Mouse (Mus musculus): ENCODE data around the gene Adar.

Adar gene

DNA sequence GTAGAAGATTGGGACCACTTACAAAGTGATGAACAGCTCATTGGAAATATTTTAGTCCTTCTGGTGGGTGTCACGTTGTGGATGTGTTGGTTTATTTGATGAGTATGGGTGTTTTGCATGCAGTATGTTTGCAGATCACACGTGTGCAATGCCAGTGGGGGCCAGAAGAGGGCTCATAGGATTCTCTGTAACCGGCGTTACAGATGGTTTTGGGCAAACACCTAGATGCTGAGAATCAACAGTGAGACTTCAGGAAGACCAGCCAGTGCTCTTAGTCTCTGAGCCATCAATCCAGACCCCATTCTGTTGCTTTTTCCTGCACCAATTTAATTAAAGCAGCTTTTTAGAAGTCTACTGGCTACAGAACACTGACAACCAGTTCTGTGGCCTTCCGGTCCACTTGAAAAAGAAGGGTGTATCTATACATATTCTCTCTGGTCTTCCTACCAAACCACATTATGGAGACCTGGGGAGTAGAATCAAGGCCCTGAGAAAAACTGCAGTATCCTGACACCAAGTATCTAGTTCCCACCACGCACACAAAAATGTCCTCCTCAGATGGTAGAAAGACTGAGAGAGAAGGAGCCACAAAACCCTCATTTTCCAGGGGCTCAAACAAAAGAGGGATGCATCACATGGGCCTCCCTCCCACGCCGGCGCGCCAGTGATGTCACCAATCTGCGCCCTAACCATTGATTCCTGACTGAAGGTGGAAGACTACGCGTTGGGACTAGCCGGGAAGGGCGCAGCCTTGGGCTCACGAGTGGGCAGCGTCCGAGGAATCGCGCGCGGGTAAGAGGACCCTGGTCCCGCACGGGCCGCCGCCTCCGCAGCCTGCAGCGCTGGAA lies at the start of gene Adar:
Adar (plus strand) TSS at position 664 of the 848 bp plus-strand sequence.
- CTCF ChIA-PET, result no interaction called here

DNA sequence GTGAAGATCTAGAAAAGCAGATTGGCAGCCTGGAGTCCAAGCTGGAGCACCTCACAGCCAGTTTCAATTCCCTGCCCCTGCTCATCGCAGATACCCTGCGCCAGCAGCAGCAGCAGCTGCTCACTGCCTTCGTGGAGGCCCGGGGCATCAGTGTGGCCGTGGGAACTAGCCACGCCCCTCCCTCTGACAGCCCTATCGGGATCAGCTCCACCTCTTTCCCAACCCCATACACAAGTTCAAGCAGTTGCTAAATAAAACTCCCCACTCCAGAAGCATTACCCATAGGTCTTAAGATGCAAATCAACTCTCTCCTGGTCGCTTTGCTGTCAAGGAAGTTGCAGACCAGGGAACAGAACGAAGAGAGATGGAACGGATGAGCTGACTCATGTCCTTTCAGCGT lies 47.7 kb upstream of the Adar start:
- CTCF ChIA-PET, result no interaction called here

DNA sequence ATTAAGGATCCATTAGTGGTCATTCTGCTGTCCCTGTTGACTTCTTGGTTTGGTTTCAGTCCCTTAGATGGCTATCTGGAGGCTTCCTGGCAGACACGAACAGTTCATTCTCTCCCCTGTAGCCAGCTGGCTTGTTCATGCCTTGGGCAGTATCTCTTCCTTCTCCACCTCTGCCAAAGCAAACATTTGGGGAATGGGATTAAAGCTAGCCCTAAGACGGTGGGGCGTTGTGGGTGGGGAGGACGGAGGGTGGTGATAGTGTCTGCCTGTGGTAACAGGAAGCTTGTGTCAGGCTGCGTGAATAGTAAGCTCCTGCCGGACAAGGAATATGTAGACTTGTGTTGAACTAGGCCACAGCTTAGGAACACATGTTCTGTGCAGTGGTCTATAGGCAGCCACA lies 43.5 kb upstream of the Adar start:
- CTCF ChIA-PET, result interaction anchor here (0.6 kb wide), 2 partner anchors 16 to 101 kb away, joined by 3 to 4 read pairs; no protein-coding TSS in a partner anchor

DNA sequence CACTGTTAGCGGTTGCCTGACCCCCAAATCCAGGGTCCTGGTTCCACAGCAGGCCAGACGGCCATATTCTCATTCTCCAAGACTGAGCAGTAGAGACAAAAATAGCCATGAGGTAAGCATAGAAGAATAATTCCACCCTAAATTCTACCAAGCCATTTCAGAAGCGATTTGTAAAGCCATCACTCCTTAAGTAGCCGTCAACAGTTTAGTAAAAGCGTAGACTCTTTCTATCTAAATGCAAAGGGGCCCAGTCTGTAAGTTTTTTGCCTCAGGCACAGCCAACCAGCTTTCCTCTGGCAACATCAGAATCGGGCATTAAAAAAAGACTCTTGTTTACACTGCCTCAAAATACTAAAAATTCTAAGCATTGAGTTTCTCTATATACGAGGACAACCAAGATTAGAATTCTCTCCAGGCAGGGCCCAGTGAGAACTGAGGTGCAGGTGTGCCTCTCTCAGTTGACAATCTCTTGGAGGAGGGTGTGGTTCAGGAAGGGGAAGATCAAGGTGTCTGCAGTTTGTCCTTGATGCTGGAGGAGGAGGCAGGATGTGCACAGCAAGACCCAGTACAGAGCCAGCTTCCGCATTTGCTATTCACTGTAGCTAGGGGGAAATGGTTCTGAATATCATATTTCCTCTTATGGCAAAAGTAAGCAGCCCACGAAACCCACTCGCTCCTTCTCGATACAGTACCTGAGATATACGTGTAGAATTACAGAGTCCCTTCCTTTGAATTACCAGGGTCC lies 42.1 kb upstream of the Adar start:
- CTCF ChIA-PET, result no interaction called here

DNA sequence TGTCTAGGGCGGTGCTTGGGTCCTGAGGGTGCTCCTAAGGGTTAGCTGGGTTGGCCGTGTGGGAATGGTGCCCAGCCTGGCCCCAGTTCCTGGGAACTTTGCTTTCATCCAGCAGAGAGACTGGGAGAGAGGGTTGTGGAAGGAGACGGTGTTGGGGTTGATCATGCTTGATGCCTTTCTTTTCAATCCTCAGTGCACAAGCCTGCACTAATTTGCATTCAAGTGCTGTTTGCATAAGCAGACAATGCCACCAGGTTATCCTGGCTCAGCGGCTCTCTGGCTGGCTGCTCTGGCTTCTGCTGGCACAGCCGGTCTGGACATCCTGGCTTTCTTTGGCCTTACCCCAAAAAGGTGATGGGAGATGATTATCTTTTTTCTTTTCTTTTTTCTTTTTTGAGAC lies 37.2 kb upstream of the Adar start:
- CTCF ChIA-PET, result no interaction called here

DNA sequence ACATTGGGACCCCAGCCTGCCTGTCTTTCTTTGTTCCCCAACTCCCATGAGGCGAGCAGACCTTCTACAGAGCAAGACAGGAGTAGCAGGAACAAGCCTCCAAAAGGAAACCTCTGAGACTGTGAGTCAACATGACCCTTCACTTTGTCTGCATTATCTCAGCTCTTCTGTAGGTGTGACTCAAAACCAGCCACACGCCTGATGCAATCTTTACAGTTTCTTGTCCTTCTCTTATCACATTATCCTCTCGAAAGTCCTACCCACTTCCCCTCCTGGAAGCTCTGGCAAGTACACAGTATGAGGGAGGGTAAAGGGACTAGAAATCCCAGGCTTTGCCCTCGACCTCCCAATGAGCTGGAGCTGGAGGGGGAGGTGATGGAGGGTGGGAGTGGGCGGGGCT lies 28.8 kb upstream of the Adar start:
- CTCF ChIA-PET, result no interaction called here

DNA sequence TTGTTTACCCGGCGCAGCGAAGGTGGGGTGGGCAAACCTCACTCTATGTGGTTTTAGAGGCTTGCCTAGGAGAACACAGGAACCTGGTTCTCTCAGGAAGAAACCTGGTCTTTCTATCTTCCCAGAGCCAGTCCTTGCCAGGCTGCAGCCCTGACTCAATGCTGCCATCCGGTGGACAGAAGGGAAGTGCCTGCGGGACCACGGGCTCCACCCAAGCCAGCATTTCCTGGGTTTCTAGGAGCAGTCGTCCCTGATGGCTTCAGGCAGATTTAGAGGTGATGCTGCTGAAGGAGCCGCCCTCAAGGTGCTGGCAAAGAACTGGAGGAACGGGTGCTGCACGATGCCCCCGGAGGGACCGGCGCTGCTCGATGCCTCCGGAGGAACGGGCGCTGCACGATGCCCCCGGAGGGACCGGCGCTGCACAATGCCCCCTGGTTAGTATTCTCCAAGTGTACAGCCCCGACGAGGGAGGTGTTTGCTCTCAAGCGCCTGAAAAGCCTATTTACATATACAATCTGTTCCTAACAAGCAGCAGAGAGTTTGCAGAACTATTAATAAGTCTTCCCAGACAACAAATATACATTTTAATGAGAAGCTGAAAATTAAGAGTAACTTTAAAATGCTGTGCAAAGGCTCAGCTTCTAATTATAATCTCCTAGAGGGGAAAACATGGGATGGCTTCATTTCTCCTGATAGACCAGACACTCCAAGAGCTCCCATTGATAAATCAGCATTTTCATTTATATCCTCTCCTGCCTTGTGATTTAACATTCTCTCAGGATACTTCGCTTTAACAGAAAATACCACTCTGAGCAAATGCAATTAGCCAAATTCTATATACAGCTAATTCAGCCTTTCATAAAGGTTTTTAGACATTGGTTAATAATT lies 25.9 kb upstream of the Adar start:
- CTCF ChIA-PET, result no interaction called here

DNA sequence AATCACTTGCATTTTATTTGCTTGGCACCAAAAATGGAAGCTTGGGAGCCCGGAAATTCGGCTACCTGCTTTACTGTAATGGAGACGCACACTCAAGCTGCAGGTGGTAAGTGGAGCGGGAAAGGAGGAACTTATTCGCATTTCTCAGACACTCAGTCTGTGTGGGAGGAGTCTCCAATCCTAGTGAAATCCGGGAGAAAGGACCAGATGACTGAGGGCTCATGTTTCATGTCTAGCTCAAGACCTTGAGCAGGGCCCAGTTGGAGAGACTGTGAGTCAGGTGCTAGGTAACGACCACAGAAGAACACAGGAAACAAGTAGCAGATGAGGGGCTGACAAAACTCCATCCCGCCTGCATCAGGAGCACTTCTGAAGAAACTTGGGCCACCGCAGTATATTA lies 23.0 kb upstream of the Adar start:
- CTCF ChIA-PET, result no interaction called here

DNA sequence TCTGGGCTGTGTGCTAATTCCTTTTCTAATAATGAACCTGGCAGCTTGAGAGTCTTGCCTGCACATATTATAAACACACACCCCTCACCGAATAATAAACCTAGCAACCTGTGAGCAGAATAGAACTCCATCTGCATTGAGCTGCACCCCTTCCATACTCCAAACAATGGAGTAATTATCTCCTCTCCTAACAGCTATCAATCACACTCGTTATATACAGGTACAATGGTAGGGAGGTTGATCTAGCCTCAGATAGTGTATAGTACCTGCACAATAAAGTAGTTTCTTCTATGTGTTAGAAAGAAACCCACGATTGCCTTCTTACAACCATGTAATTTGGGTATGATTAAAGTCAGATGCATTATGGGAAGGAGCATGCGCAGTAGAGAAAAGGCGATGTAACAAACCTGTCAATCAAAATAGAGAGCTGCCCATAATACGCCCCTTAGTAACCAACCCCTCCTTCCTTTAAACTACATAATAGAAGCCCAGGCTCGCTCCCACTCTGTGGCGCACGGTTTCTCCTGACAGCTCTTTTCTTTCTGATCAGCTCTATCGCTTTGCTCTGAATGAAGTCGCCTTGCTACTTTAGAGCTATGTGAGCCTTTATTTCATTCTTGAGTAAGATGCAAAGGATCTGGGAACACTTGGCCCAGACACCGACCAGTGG lies 18.5 kb upstream of the Adar start:
- CTCF ChIA-PET, result no interaction called here

DNA sequence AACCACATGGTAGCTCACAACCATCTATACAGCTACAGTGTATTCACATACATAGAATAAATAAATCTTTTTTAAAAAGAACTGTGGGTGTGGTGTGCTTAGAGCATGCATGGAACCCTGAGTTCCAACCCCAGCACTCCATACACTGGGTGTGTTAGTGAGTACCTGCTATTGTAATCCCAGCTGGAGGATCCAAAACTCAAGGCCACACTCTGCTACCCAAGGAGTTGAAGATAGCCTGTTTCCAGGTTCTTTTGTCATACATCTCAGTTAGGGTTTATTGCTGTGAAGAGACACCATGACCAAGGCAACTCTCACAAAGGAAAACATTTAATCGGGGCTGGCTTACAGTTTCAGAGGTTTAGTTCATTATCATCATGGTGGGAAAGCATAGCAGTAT lies 15.9 kb upstream of the Adar start:
- CTCF ChIA-PET, result no interaction called here

DNA sequence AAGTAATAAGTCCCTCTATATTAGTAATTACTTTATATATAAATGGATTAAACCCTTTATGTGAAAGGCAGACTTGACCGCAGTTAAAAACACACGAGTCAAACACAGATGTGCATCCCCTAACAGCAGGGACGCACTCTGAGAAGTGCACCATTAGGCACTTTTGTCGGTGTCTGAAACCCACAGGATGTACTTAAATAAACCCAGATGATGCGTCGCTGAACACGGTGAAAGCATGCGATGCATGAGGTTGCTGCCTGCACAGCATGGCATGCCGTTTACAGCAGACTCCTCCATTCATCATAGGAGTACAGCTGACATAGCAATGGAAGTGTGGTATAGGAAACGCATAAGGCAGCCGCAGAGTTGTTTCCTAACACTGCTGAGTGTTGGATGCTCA lies 14.4 kb upstream of the Adar start:
- CTCF ChIA-PET, result interaction anchor here (0.6 kb wide), 1 partner anchor 388 kb away, joined by 5 read pairs; no protein-coding TSS in a partner anchor

DNA sequence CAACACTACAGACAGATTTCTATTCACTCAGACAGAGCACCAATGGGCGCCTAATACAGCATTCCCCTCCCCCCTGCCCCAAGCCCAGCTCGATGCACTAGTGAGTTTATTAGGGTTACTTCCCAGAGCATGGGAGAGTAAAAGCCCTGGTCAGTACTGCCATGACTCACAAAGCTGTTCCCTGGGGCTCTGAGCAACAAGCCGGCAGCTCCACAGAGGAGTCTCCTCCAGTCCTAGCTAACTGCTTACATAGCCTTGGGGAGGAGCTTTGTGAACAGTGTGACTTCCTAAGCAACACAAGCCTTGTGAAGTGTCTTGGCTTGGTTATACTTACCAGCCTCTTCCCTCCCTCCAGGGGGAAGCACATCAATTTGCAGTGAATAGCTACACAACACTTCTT lies 11.2 kb upstream of the Adar start:
- CTCF ChIA-PET, result no interaction called here

DNA sequence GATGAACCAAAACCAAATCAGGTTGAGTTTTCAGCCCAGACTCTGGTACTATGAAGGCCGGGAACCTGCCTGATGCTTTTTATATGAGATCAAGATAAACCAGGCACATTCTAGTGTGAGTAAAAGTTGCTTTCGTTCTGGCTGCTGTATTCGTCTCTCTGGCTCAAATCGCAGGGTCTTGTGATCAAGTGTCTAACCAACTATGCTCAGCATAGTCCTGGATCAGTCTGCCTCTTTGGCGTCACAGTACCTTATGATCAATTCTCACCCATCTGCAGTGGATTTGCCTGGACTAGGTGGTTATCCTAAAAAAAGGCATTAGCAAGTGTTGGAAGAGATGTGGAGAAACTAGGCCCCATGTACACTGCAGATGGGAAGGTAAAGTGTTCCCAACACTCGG lies 10.8 kb upstream of the Adar start:
- CTCF ChIA-PET, result no interaction called here

DNA sequence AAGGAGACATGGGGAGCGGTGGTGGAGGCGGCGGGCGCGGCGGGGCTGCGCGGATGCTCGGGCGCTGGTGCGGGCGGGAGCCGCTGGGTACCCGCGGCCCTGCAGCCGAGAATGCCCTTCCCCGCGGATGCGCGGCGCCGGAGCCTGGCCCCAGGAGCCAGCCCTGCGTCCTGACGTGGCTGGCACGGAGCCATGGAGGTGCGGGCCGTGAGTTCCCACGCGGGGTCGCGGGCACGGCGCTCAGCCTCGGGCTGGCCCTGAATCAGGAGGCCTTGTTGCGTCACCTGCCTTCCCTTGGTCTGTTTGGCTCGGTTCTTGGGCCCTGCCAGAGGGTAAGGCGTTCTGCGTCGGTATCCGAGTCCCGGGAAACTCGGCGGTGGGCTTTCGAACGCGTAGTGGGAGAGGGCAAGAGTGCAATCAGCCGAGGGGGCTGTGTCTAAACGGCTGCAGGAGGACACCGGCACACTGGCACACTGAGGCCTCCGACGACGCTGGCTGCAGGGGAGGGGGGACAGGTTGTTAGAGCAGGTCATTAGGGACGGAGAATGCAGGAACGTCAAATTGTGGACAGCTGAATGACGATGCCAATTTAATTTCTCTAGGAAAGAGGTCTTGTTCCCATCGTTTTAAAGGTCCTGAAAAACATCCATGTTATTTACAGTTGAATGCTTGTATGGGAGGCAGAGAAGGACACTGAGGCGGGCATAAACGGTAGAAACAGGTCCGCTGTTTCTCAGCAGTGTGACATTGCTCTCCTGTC lies 565 bp downstream of the Adar start:
- CTCF ChIA-PET, result no interaction called here

DNA sequence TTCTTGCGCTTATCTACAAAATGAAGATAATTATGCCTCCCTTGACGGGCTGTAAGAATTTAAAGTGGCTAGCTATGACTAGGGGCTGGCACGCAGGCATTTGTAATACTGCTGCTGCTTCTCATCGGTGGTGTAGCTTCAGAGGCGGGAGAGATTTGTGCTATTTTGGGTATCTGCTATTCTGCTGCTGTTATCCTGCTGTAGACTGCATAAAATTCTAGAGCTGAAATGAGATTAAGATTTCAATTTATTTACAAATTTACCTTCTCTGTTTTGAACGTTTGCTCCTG lies 1.1 kb downstream of the Adar start:
- CTCF ChIA-PET, result interaction anchor here (0.6 kb wide), 2 partner anchors 258 to 779 kb away, joined by 3 to 4 read pairs; no protein-coding TSS in a partner anchor

DNA sequence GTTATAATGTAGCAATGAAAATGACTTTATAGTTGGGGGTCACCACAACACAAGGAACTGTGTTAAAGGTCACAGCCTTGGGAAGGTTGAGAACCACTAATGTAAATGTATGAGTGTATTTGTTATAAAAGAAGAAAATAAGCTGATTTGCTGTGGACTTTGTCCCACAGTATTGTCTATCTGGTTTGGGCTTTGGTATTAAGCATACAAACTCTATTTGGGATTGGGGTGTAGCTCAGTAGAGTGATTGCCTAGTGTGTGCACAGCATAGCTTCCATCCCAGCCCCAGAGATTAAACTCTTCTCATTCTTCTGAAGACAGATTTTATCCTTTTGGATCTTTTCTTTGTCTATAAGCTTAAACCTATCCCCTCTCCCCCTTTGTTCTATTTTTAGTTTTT lies 7.2 kb downstream of the Adar start:
- CTCF ChIA-PET, result no interaction called here

DNA sequence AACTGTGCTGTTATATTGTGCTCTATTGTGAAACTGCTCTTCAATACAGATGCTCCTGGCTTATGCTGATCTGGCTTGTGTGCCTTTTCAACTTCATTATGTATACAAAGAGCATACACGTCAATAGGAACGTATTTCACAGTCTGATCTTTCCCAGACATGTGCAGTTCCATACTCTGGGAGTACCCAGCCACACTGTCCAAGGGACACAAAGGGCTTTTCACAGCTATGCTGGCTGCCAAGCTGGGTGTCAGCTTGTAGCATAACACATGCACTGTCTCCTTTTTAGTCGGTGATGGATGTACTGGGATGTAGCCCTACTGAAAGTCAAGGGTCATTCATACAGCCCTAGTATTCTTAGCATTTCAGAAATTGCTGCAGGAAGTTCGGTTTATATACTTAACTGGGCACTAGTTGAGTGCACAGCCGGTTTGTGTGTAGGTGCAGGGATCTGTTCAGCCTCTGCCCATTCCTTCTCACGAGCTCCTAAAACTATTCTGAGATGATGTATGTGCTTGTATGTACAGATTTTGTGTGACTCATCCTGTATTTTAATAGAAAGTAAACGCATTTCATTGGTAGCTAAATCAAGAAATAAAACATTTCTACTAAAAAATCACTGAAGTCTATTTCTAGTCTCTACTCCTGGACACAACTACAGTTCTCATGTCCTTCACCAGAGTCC lies 8.7 kb downstream of the Adar start:
- CTCF ChIA-PET, result interaction anchor here (0.6 kb wide), 1 partner anchor 10 kb away, joined by 13 read pairs; no protein-coding TSS in a partner anchor

DNA sequence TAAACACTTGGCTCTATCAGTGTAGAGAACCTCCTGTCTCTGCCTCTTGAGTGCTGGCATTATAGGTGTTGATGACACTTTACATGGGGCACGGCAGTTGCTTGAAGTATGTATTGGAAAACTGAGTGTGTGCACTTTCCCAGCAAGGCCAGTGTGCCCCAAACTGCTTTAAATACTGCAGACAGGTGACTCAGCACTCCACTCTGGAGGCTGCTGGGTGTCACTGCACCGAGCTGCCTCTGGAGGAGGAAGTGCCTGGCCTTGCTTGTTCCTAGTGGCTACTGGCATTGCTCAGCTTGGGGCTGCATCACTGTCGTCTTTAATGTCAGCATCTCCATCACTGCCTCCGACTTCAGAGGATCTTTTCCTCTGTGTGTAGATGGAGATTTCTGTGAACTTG lies 12.2 kb downstream of the Adar start:
- CTCF ChIA-PET, result no interaction called here

DNA sequence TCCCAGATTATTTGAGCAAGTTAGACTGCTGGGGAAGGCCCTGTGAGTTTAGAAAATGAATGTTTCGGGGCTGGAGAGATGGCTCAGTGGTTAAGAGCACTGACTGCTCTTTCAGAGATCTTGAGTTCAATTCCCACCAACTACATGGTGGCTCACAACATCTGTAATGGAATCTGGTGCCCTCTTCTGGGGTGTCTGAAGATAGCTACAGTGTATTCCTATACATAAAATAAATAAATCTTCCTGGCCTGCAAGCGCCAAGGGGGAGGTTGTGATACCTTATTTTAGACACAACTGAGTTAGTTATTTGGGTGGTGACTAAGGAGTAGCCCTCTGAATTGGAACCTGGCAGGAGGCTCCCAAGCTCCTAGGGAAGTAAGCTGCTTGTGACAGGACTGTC lies 14.0 kb downstream of the Adar start:
- CTCF ChIA-PET, result interaction anchor here (1.1 kb wide), 2 partner anchors 236 to 380 kb away, joined by 3 to 4 read pairs; no protein-coding TSS in a partner anchor

All from spleen, embryonic (tissue).